Mouse (Mus musculus) spleen, adult 2 months (tissue): ENCODE measurements around the gene Tff2.

ENCODE experiments used
- CTCF ChIP-seq: fragments of 200-500 bp; IDR thresholded peaks from 2 replicates; pipeline ENCODE4 v1.5.1; 2011; ENCODE audit warnings: mild to moderate bottlenecking, inconsistent platforms; ENCODE audit not compliant: insufficient read depth, insufficient read length, insufficient replicate concordance; ENCODE audit errors: extremely low read depth
- POLR2A ChIP-seq: fragments of 200-500 bp; IDR thresholded peaks from 2 replicates; pipeline ENCODE4 v1.6.1; 2011; ENCODE audit warnings: low read depth, low read length, inconsistent platforms

DNA sequence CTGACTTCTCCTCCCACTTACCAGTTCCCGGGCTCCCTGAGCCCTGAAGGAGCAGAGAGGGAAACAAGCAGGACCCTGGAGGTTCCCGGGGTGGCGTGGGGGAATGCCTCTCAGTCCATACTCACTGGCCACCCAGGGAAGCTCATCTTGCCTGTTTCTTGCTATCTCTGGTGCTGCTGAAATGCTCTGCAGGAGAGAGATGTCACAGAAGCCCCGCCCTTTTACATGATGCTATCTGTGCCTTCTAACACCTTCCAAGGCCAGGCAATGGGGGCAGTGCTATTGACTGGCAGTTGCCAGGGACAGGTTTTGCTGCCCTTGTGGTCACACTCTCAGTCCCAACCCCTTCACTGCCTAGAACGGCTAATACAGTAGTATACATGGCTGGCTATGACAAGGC, 45.3 kb downstream of the Tff2 start:
- no peak for TF ChIP-seq CTCF
- TF ChIP-seq POLR2A: no peak
